Mouse (Mus musculus): ENCODE measurements around the gene Aldh1a1.

The Aldh1a1 gene

GRCm38 (mm10) chr19:20677697-20678355 lies 185.3 kb downstream of the Aldh1a1 start:
- DNase-seq = no peak

Data from kidney, postnatal 4 days (tissue).